Mouse (Mus musculus) MEL (cell line): ENCODE measurements around the gene Per1. TPM values are rescaled to one million over a fixed set of nuclear protein-coding genes. Genes with fewer than 3 reads are reported as not detected.

Experiments
- DNase-seq: peaks from one replicate; pipeline ENCODE4 v3.0.0; 2011; ENCODE audit warnings: low read depth, low spot score
- H3K27ac ChIP-seq: 2 replicates; pipeline ENCODE4 v1.5.1; 2012; ENCODE audit warnings: low read depth, mild to moderate bottlenecking, control low read depth, low read length, moderate library complexity; ENCODE audit not compliant: control insufficient read depth
- H3K27me3 ChIP-seq, 2 experiments: fragments of 150-350 bp in 1 of 2; sonication (generic) in 1 of 2; 2 replicates each; pipeline ENCODE4 v1.6.1; 2012; ENCODE audit warnings: low read length in 2 of 2, mild to moderate bottlenecking in 2 of 2, improper control_type of control experiment in 1 of 2, moderate library complexity in 1 of 2; ENCODE audit not compliant: insufficient read depth in 2 of 2, control insufficient read depth in 1 of 2
- H3K36me3 ChIP-seq, 2 experiments: 2 replicates each; pipeline ENCODE4 v1.6.1; 2012 to 2014; ENCODE audit warnings: low read length in 2 of 2, improper control_type of control experiment in 1 of 2, inconsistent platforms in 1 of 2, mild to moderate bottlenecking in 1 of 2; ENCODE audit not compliant: insufficient read depth in 2 of 2, control insufficient read depth in 1 of 2
- H3K4me1 ChIP-seq, 2 experiments: fragments of 150-350 bp in 1 of 2; sonication (generic) in 1 of 2; 2 replicates each; pipeline ENCODE4 v1.6.1; 2012; ENCODE audit warnings: low read length in 2 of 2, improper control_type of control experiment in 1 of 2, mild to moderate bottlenecking in 1 of 2; ENCODE audit not compliant: insufficient read depth in 2 of 2, control insufficient read depth in 1 of 2
- H3K4me3 ChIP-seq, 2 experiments: fragments of 150-350 bp in 1 of 2; sonication (generic) in 1 of 2; 2 replicates each; pipeline ENCODE4 v1.5.1; 2012; ENCODE audit warnings: low read depth in 2 of 2, low read length in 2 of 2, mild to moderate bottlenecking in 2 of 2, moderate library complexity in 2 of 2, control low read depth in 1 of 2, improper control_type of control experiment in 1 of 2; ENCODE audit not compliant: control insufficient read depth in 1 of 2, insufficient read depth in 1 of 2
- H3K79me2 ChIP-seq: 2 replicates; pipeline ENCODE4 v1.6.1; 2012; ENCODE audit warnings: mild to moderate bottlenecking, low read length, moderate library complexity; ENCODE audit not compliant: control insufficient read depth, poor library complexity, insufficient read depth
- H3K9ac ChIP-seq: 2 replicates; pipeline ENCODE4 v1.6.1; 2012; ENCODE audit warnings: low read depth, mild to moderate bottlenecking, control low read depth, low read length, moderate library complexity; ENCODE audit not compliant: control insufficient read depth, poor library complexity, severe bottlenecking
- H3K9me3 ChIP-seq: fragments of 150-350 bp; sonication (generic); replicated peaks from 2 replicates; pipeline ENCODE4 v1.6.1; 2012; ENCODE audit warnings: mild to moderate bottlenecking, low read length, improper control_type of control experiment, moderate library complexity; ENCODE audit not compliant: insufficient read depth
- BHLHE40 ChIP-seq: IDR thresholded peaks from 2 replicates; pipeline ENCODE4 v1.6.1; 2012; ENCODE audit warnings: low read depth, mild to moderate bottlenecking, inconsistent platforms, low read length, improper control_type of control experiment, borderline replicate concordance
- ETS1 ChIP-seq: IDR thresholded peaks from 2 replicates; pipeline ENCODE4 v1.6.1; 2012; ENCODE audit warnings: low read depth, mild to moderate bottlenecking, inconsistent platforms, low read length, improper control_type of control experiment, moderate library complexity
- GATA1 ChIP-seq: IDR thresholded peaks from 2 replicates; pipeline ENCODE4 v1.6.1; 2011; ENCODE audit warnings: low read depth, low read length, improper control_type of control experiment
- MAX ChIP-seq: IDR thresholded peaks from 2 replicates; pipeline ENCODE4 v1.6.1; 2011; ENCODE audit warnings: low read length, improper control_type of control experiment
- NRF1 ChIP-seq: IDR thresholded peaks from 2 replicates; pipeline ENCODE4 v1.6.1; 2014; ENCODE audit warnings: low read depth, mild to moderate bottlenecking, inconsistent platforms, low read length, improper control_type of control experiment, moderate library complexity; ENCODE audit not compliant: poor library complexity, insufficient read depth, severe bottlenecking
- POLR2AphosphoS2 ChIP-seq: IDR thresholded peaks from 2 replicates; pipeline ENCODE4 v1.6.1; 2011; ENCODE audit warnings: low read length, improper control_type of control experiment
- POLR2AphosphoS5 ChIP-seq: IDR thresholded peaks from 2 replicates; pipeline ENCODE4 v1.6.1; 2012; ENCODE audit warnings: low read depth, borderline replicate concordance, mild to moderate bottlenecking, inconsistent platforms, low read length, moderate library complexity, mixed read lengths
- SIN3A ChIP-seq: IDR thresholded peaks from 2 replicates; pipeline ENCODE4 v1.6.1; 2012; ENCODE audit warnings: low read length, improper control_type of control experiment, inconsistent platforms
- TAL1 ChIP-seq: IDR thresholded peaks from 2 replicates; pipeline ENCODE4 v1.6.1; 2012; ENCODE audit warnings: mild to moderate bottlenecking, inconsistent platforms, low read length, moderate library complexity, mixed read lengths
- TBP ChIP-seq: IDR thresholded peaks from 2 replicates; pipeline ENCODE4 v1.8.0; 2011; ENCODE audit warnings: low read depth, low read length, improper control_type of control experiment
- UBTF ChIP-seq: IDR thresholded peaks from 2 replicates; pipeline ENCODE4 v1.6.1; 2012; ENCODE audit warnings: low read depth, mild to moderate bottlenecking, inconsistent platforms, low read length, improper control_type of control experiment, moderate library complexity, borderline replicate concordance; ENCODE audit not compliant: insufficient read depth
- ZC3H11A ChIP-seq: IDR thresholded peaks from 2 replicates; pipeline ENCODE4 v1.6.1; 2012; ENCODE audit warnings: low read depth, mild to moderate bottlenecking, inconsistent platforms, low read length, improper control_type of control experiment
- ZNF384 ChIP-seq: IDR thresholded peaks from 2 replicates; pipeline ENCODE4 v1.6.1; 2012; ENCODE audit warnings: low read depth, mild to moderate bottlenecking, inconsistent platforms, low read length, improper control_type of control experiment
- polyA plus RNA-seq, 2 experiments: library from polyadenylated mRNA; stranded (reverse) in 1 of 2; unstranded in 1 of 2; fragments of >175 nt in 1 of 2; fragments of >200 nt in 1 of 2; gene quantifications; 2 replicates each; pipeline versions ENCODE4 v1.2.1 to v1.2.4; 2012; ENCODE audit warnings: low replicate concordance in 2 of 2, low read depth in 1 of 2; ENCODE audit not compliant: insufficient read length in 2 of 2, insufficient read depth in 1 of 2, missing spikeins in 1 of 2
- total RNA-seq: library from RNA; depleted of rRNA; stranded (reverse); fragments of 300-350 nt; gene quantifications from 2 replicates; pipeline ENCODE4 v1.2.3, GENCODE M21; 2012

The Per1 gene
- total and polyA plus RNA-seq, 3 experiments: 4.5 to 34.9 TPM; not detected in 1

DNA sequence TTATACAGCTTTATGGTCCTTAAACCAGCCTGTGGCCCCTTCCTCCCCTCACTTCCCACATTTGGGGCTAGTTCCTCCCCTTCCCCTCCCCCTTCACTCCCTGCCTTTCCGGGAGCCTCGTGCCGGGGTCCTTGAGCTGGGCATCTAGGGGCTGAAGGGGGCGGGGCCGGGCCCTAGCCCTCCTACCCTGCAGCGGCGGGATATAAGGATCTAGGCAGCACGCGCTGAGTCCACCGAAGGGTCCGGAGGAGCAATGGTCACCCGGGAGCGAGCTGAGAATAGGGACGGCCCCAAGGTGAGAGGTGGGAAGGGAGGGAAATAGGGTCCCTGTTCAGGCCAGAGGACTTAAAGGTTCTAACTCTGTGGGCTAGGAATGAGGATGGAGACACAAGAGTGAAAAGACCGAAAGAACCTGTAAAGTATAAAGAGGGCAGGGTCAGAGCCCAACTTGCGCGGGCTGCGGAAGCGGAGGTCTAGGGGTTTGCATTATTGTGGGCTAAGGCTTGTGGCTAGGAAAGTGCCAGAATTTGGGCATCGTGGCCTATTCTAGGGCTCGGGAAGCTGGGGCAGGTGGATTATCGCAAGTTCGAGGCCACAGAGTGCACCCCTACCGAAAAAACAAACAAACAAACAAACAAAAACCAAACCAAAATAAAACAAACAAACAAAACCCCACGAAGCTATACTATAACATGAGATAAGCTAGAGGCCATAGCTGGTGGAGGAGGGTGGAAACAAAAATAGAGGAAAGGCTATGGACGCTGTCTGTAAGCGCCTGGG, 25.4 kb downstream of the Per1 start, which contains the start of gene Hes7 (continued):
- 0 out of 2 replicates have a peak, but pooled peaks have one; percentile 18 for TF ChIP-seq ETS1
- no peak for TF ChIP-seq NRF1
- 0 out of 2 replicates have a peak, but pooled peaks have one; percentile 10 for TF ChIP-seq GATA1
- TF ChIP-seq POLR2AphosphoS5: no peak
- TF ChIP-seq BHLHE40: no peak
- no peak for TF ChIP-seq TAL1
- no peak for TF ChIP-seq POLR2AphosphoS2
- TF ChIP-seq TBP: peak; percentile 26; the same call in 1 of the 2 replicates
- TF ChIP-seq ZC3H11A: no peak
- peak; percentile 46 for TF ChIP-seq SIN3A
- no peak for TF ChIP-seq ZNF384

DNA sequence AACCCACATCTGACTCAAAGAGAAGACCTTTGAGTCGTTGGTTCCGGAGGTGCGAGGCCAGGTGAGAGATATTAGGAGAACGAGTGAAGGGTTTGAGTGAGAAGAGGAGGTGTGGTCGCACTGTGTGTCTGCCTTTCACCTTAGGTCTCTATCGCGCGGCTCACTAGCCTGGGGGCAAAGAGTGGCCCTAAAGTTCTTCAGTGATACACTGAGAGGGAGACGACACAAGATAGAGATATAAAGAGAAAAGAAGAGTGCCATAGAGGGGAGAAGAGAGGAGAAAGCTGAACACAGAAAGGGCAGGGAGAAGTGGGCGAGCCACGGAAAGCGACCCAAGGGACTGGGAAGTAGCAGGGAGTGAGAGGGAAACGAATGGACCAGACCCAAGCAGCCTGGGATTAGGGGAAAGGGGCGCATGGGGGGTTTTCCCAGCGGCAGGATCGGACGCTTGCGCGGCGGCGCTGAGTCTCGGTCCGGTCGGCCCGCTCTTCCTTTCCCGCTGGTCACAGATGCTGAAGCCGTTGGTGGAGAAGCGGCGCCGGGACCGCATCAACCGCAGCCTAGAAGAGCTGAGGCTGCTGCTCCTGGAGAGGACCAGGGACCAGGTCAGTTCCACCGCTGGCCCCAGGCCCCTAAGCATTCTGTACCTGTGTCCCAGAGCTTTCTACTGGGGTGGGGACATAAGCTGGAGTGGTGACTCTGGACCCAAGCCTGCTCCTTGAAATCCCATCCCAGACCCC, 26.2 kb downstream of the Per1 start:
- H3K9ac ChIP-seq: peak overlapping the region; percentile 60
- TF ChIP-seq MAX (peak; percentile 50; the same call in 1 of the 2 replicates), ETS1 (0 out of 2 replicates have a peak, but pooled peaks have one; percentile 5), UBTF (0 out of 2 replicates have a peak, but pooled peaks have one; percentile 11), GATA1 (no peak), TBP (0 out of 2 replicates have a peak, but pooled peaks have one; percentile 4), SIN3A (peak; percentile 8; the same call in 1 of the 2 replicates), ZNF384 (no peak)
- TF ChIP-seq, all 39 proteins: peak for 5
- H3K36me3 ChIP-seq: peaks cover 0 to 9% of the 10 kb centered on the region in 2 experiments; a peak in 2 of 4 replicates
- no peaks in the 10 kb centered on the region for H3K27me3 ChIP-seq
- H3K4me3 ChIP-seq: peak overlapping the region; percentile 20 to 88
- H3K27ac ChIP-seq: no peak overlapping the region
- H3K79me2 ChIP-seq: no peaks in the 10 kb centered on the region; the same call in 1 of the 2 replicates
- H3K9me3 ChIP-seq: no peaks in the 10 kb centered on the region
- DNase-seq: peak; percentile 62
- peaks cover 0 to 14% of the 10 kb centered on the region in 2 experiments; a peak in 2 of 4 replicates for H3K4me1 ChIP-seq
